Mouse (Mus musculus) heart, embryonic 16.5 days (tissue): ENCODE measurements around the gene Mdfi. TPM values are rescaled to one million over a fixed set of nuclear protein-coding genes. Genes with fewer than 3 reads are reported as not detected.

Experiments used
- ATAC-seq: fragments of 200-750 bp; cut with Nextera tagmentation; replicated peaks from 2 replicates; pipeline ENCODE4 v1.8.0; 2017; ENCODE audit warnings: moderate number of reproducible peaks; ENCODE audit not compliant: insufficient read depth, low FRiP score; ENCODE audit errors: extremely low read depth
- H3K27ac ChIP-seq: fragments of 300-500 bp; sonication (generic); 2 replicates; pipeline ENCODE4 v1.5.1; 2014; ENCODE audit warnings: mild to moderate bottlenecking, low read length, control low read depth, moderate library complexity
- H3K27me3 ChIP-seq: fragments of 300-500 bp; sonication (generic); 2 replicates; pipeline ENCODE4 v1.6.1; 2014; ENCODE audit warnings: low read length, mixed read lengths; ENCODE audit not compliant: control insufficient read depth, insufficient read depth
- H3K36me3 ChIP-seq: fragments of 300-500 bp; sonication (generic); 2 replicates; pipeline ENCODE4 v1.6.1; 2014; ENCODE audit not compliant: control insufficient read depth, insufficient read depth
- H3K4me1 ChIP-seq: fragments of 300-500 bp; sonication (generic); 2 replicates; pipeline ENCODE4 v1.6.1; 2014; ENCODE audit warnings: low read length, mixed read lengths; ENCODE audit not compliant: control insufficient read depth, insufficient read depth
- H3K4me2 ChIP-seq: fragments of 300-500 bp; sonication (generic); 2 replicates; pipeline ENCODE4 v1.6.1; 2014; ENCODE audit warnings: low read depth, mild to moderate bottlenecking, control low read depth, low read length
- H3K4me3 ChIP-seq: fragments of 300-500 bp; sonication (generic); 2 replicates; pipeline ENCODE4 v1.5.1; 2014; ENCODE audit warnings: mild to moderate bottlenecking, control low read depth, low read length
- H3K9ac ChIP-seq: fragments of 300-500 bp; sonication (generic); 2 replicates; pipeline ENCODE4 v1.6.1; 2014; ENCODE audit warnings: low read length, control low read depth
- H3K9me3 ChIP-seq: fragments of 300-500 bp; sonication (generic); replicated peaks from 2 replicates; pipeline ENCODE4 v1.6.1; 2016; ENCODE audit warnings: low read length; ENCODE audit not compliant: control insufficient read depth
- WGBS: fragments of 180-500 bp; shearing (Covaris S2); extraction: QIAGEN DNeasy Blood & Tissue Kit; methylation state at CpG from one replicate; pipeline ENCODE4 v1.1.7; 2014; 5-methylcytosine and 5-hydroxymethylcytosine counted together
- polyA plus RNA-seq: library from polyadenylated mRNA; unstranded; fragments of >200 nt; fragmentation: Nextera tagmentation; extraction: Ambion mirVana; gene quantifications from 2 replicates; pipeline ENCODE4 v1.2.1, GENCODE M21; 2015

The Mdfi gene
- polyA plus RNA-seq, 1 experiment from 2014 or later = 9.7 TPM

DNA sequence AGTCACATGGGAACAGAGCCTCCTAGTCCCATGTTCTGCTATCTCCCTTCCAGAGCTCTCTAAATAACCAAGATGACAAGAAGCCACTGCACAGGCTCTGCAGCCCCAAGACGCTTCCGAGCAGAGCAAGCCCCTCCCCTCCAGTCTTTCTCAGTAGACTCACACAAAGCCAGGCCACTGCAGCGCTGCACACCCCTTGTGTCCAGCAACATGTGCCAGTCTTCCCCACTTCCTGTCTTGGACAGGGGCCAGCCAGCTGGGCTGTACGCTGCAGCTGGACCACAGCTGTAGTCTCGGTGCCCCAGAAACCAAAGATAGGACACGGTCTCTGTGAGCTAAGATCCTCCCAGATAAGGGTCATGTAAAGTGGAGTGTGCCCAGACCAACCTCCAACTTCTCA is 3.3 kb upstream of the Mdfi start:
- Histone ChIP-seq H3K27me3 (0 out of 2 replicates have a peak, but pooled peaks cover 2% of the 10 kb centered on the region), H3K27ac (no peak overlapping the region), H3K4me1 (peaks cover 19% of the 10 kb centered on the region), H3K9ac (no peak overlapping the region), H3K4me2 (no peak overlapping the region), H3K36me3 (no peaks in the 10 kb centered on the region), H3K9me3 (no peaks in the 10 kb centered on the region), H3K4me3 (no peak overlapping the region)
- no peak; the same call in 1 of the 2 replicates for ATAC-seq
- WGBS = 18% methylated on average over 6 of the region's 6 CpGs

DNA sequence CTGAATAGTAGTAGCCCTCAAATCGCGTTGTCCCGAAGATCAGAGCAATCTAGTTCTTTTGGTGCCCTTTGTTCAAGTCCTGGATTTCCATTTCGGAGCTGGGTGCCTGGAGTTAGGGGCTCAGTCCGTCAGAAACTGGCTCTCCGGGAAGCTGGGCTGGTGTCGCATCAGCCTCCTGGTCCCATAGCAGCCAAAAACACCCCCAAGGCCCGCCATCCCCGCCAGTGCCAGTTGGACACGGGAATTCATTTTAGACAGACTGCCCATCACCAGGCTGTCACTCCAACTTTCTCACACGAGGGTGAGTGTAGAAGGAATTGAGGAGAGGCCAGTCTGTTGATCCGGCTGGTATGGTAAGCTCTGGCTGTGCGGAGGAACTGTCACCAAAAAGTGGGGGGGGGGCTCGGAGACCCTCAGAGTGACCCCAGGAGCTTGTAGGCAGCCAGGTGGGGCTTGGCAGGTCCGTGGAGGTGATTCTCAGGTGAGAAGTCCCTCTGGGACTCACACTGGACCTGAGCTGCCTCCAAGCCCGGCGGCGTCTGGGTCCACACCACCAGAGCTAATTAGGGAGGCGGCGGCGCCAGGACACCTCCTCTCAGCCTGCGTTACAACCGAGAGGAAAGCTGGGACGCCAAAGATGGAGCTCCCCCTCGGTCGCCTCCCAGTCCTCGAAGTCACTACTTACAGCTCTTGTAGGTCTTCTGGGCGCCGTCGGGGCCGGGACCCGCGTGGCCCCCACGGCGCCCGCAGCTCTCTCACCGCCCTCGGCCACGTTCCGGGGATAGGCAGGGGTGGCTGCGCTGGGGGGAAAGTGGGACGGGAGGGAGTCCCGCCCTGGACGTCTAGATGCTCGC is 636 bp downstream of the Mdfi start:
- Histone ChIP-seq H3K4me1 (peaks cover 31% of the 10 kb centered on the region), H3K4me3 (peak overlapping the region; percentile 87), H3K36me3 (no peaks in the 10 kb centered on the region), H3K9ac (peak overlapping the region; percentile 90), H3K4me2 (peak overlapping the region; percentile 94), H3K27me3 (0 out of 2 replicates have a peak, but pooled peaks cover 2% of the 10 kb centered on the region), H3K9me3 (no peaks in the 10 kb centered on the region), H3K27ac (peak overlapping the region; percentile 84)
- under 1% methylated on average over 44 of the region's 45 CpGs for WGBS
- no peak for ATAC-seq

DNA sequence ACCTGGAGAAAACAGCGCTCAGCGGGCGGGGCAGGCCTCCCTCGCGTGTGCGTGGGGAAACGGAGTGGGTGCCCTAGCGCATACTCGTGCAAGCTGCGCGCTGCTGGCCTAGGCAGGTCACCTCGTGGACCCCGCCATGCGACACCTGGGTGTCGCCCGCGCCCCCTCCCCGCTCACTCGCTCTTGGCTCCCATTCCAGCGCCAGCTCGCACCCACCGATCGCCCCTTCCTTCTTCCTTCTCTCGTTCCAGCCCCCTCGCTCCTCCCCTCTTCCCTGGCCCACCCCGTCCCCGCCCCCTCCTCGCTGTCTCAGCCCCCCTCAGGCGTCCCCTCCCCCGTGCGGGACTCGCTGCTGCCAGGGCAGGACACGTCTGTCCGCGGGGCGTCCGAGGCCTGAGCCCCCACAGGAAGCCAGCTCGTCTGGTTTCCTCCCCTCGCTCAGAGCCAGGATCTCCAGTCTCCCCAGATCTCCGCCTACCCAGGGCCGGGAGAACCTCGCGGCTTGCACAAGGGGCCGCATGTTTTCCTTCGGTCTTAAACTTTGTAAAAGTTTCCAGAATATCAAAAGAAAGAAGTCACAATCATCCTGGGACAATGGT is 1.4 kb downstream of the Mdfi start:
- H3K4me3 ChIP-seq = peak overlapping the region; percentile 87
- peak overlapping the region; percentile 94 for H3K4me2 ChIP-seq
- H3K4me1 ChIP-seq = peaks cover 34% of the 10 kb centered on the region
- peaks cover under 1% of the 10 kb centered on the region; the same call in 1 of the 2 replicates for H3K36me3 ChIP-seq
- under 1% methylated on average over 43 of the region's 45 CpGs for WGBS
- H3K9ac ChIP-seq = peak overlapping the region; percentile 90
- H3K27me3 ChIP-seq = 0 out of 2 replicates have a peak, but pooled peaks cover 2% of the 10 kb centered on the region
- no peaks in the 10 kb centered on the region for H3K9me3 ChIP-seq
- ATAC-seq = peak; percentile 83
- H3K27ac ChIP-seq = peak overlapping the region; percentile 84

DNA sequence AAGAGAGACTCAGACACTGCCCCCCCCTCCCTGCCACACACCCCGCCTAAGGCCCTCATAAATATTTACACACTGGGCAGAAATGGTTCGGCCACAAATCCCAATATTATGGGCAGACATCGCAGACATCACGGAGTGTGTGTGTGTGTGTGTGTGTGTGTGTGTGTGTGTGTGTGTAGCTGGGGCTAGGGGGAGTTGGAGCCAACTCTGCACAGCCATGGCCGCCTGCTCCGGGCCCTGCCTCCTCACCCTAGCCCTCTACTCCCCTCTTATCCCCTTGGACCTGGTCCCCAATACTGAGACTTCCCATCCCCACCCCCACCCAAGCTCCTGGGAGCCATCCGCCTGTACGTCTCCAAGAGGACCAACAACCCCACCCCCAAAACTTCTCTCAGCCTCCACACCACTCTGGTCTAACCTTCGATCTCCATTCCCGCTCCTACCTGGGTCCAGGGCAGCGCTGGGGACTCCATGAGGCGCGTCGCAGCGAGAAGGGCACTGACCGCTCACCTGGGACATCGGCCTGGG is 1.9 kb downstream of the Mdfi start:
- ATAC-seq = peak; percentile 39
- 0 out of 2 replicates have a peak, but pooled peaks cover 2% of the 10 kb centered on the region for H3K27me3 ChIP-seq
- peaks cover 2% of the 10 kb centered on the region; the same call in 1 of the 2 replicates for H3K36me3 ChIP-seq
- no peaks in the 10 kb centered on the region for H3K9me3 ChIP-seq
- peak overlapping the region; percentile 90 for H3K9ac ChIP-seq
- H3K4me2 ChIP-seq = peak overlapping the region; percentile 94
- H3K4me3 ChIP-seq = peak overlapping the region; percentile 87
- peak overlapping the region; percentile 84 for H3K27ac ChIP-seq
- H3K4me1 ChIP-seq = peaks cover 30% of the 10 kb centered on the region
- WGBS = 12% methylated on average over 16 of the region's 17 CpGs

DNA sequence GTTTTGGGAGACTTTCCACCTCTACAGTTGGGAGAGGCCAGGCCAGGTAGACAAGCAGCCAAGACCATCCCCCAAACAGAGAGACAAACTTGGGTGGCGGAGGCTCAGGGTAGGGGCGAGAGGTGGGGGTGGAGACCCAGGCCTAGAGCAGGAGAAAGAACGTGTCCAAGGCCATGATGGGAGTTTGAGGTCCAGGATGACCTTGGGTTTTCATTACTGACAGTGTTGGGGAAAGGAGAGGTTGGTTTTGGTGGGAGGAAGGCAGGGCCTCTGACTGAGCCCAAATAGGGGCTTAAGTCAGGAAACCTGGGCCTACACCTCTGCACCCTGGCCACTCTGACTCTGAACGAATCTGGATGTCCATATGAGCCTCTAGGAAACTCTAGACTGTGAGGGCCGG is 2.7 kb downstream of the Mdfi start:
- H3K4me2 ChIP-seq = peak overlapping the region; percentile 94
- ATAC-seq = no peak
- peak overlapping the region; percentile 90 for H3K9ac ChIP-seq
- H3K4me1 ChIP-seq = peaks cover 28% of the 10 kb centered on the region
- H3K4me3 ChIP-seq = peak overlapping the region; percentile 87
- H3K27me3 ChIP-seq = 0 out of 2 replicates have a peak, but pooled peaks cover 2% of the 10 kb centered on the region
- WGBS = 56% methylated on average over 5 of the region's 5 CpGs
- H3K9me3 ChIP-seq = 0 out of 2 replicates have a peak, but pooled peaks cover 2% of the 10 kb centered on the region
- peaks cover 7% of the 10 kb centered on the region for H3K36me3 ChIP-seq
- peak overlapping the region; percentile 84 for H3K27ac ChIP-seq

DNA sequence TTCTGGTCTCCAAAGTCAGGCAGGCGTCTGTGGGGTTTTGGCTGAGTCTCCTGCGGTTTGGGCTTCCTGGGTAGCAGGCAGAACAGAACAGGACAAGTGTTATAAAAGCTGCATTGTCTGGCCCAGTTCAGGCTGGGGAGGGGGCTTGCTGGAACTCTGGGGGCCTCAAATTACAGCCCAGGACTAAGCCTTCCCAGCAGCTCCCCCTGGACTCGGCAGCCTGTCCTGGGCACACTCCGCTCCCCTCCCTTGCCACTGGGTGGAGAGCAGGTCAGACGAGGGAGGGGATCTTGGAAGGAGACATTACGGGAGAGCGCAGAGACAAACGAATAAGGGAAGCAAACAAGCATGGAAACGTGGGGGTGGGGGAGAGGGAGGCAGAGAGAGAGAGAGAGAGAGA is 3.3 kb downstream of the Mdfi start:
- Histone ChIP-seq H3K9ac (peak overlapping the region; percentile 90), H3K27me3 (0 out of 2 replicates have a peak, but pooled peaks cover 2% of the 10 kb centered on the region), H3K9me3 (0 out of 2 replicates have a peak, but pooled peaks cover 3% of the 10 kb centered on the region), H3K27ac (peak overlapping the region; percentile 84), H3K4me3 (peak overlapping the region; percentile 87), H3K36me3 (peaks cover 9% of the 10 kb centered on the region), H3K4me1 (peaks cover 28% of the 10 kb centered on the region), H3K4me2 (peak overlapping the region; percentile 94)
- 27% methylated on average over 9 of the region's 9 CpGs for WGBS
- ATAC-seq = no peak

DNA sequence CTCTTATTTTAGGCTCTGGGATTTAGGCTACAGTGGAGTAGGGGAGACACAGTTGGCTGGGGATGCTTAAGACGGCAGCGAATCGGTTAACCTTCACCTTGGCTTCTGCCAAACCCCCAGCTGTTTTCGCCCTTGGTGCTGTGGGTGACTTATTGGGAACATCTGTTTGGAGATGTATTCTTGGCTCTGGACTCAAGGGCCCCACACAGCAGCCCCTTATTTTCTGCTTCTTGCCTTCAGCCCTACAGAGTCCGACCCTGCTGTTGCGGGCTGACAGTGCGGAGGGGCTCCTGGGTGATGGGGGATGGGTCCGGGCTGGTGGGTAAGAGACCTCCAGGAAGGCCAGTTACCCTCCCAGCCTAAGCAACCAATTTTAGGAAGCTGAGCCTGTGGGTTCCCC is 13.2 kb downstream of the Mdfi start:
- Histone ChIP-seq H3K27ac (no peak overlapping the region), H3K27me3 (no peaks in the 10 kb centered on the region), H3K9ac (no peak overlapping the region), H3K36me3 (peaks cover 26% of the 10 kb centered on the region), H3K4me3 (no peak overlapping the region), H3K4me2 (no peak overlapping the region), H3K9me3 (no peaks in the 10 kb centered on the region), H3K4me1 (no peaks in the 10 kb centered on the region)
- no peak for ATAC-seq
- WGBS = 75% methylated on average over 8 of the region's 8 CpGs

DNA sequence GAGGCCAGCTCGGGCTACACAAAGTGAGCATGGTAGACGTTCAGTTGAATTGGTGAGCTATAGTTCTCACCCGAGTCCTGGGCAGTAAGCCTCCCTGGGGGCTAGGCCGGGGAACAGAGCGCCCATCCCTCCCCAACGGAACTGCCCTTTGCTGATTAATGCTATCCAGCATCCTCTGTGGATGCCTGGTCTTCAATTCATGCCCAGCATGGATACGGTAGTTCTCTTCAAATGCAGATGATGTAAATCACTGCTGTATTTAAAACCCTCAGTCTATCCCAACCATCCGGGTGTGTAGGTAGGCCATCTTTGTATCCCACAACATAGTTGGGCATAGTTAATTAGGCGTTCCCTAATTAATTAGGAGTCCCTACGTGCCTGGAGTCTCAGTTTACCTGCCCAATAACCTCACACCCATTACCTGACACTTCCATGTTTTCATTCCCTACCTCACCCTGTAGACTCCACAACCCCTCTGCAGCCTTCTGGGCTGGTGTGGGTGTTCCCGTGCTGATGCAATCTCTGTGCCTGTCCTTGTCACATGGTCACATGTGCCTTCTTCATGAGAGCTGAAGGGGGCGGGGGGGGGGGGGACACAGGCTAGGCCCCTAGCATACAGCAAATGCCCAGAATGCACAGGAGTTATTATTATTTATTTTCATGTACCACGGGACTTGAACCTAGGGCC is 16.3 kb downstream of the Mdfi start:
- Histone ChIP-seq H3K27me3 (no peaks in the 10 kb centered on the region), H3K4me2 (no peak overlapping the region), H3K4me1 (peaks cover 3% of the 10 kb centered on the region), H3K27ac (no peak overlapping the region), H3K36me3 (peaks cover 23% of the 10 kb centered on the region), H3K9ac (no peak overlapping the region), H3K9me3 (no peaks in the 10 kb centered on the region), H3K4me3 (no peak overlapping the region)
- 84% methylated on average over 13 of the region's 13 CpGs for WGBS
- no peak for ATAC-seq
